Mouse (Mus musculus) embryonic facial prominence, embryonic 14.5 days (tissue): Measurements from ENCODE around the gene Mroh3. TPM values are rescaled to one million over a fixed set of nuclear protein-coding genes. Genes with fewer than 3 reads are reported as not detected.

ENCODE experiments used
- ATAC-seq: fragments of 200-750 bp; cut with Nextera tagmentation; 2 replicates; pipeline ENCODE4 v1.8.0; 2017; ENCODE audit warnings: low read depth, moderate number of reproducible peaks, moderate TSS enrichment
- DNase-seq: peaks from one replicate; pipeline ENCODE4 v3.0.0-alpha.2; 2015; ENCODE audit warnings: low spot score
- H3K27ac ChIP-seq: fragments of 300-500 bp; sonication (generic); replicated peaks from 2 replicates; pipeline ENCODE4 v1.5.1; 2014; ENCODE audit warnings: low read depth, mild to moderate bottlenecking, low read length, moderate library complexity
- H3K27me3 ChIP-seq: fragments of 300-500 bp; sonication (generic); replicated peaks from 2 replicates; pipeline ENCODE4 v1.6.1; 2014; ENCODE audit warnings: low read length; ENCODE audit not compliant: control insufficient read depth, insufficient read depth
- H3K36me3 ChIP-seq: fragments of 300-500 bp; sonication (generic); 2 replicates; pipeline ENCODE4 v1.6.1; 2014; ENCODE audit warnings: low read length, mixed read lengths; ENCODE audit not compliant: control insufficient read depth, insufficient read depth
- H3K4me1 ChIP-seq: fragments of 300-500 bp; sonication (generic); 2 replicates; pipeline ENCODE4 v1.6.1; 2014; ENCODE audit warnings: antibody characterized with exemption, low read length; ENCODE audit not compliant: control insufficient read depth, insufficient read depth
- H3K4me2 ChIP-seq: fragments of 300-500 bp; sonication (generic); 2 replicates; pipeline ENCODE4 v1.6.1; 2014; ENCODE audit warnings: low read depth, mild to moderate bottlenecking, low read length, moderate library complexity, mixed read lengths
- H3K4me3 ChIP-seq: fragments of 300-500 bp; sonication (generic); 2 replicates; pipeline ENCODE4 v1.5.1; 2014; ENCODE audit warnings: low read depth, mild to moderate bottlenecking, low read length
- H3K9ac ChIP-seq: fragments of 300-500 bp; sonication (generic); 2 replicates; pipeline ENCODE4 v1.6.1; 2014; ENCODE audit warnings: low read depth, mild to moderate bottlenecking, low read length, moderate library complexity, mixed read lengths
- H3K9me3 ChIP-seq: fragments of 300-500 bp; sonication (generic); 2 replicates; pipeline ENCODE4 v1.6.1; 2016; ENCODE audit warnings: low read length; ENCODE audit not compliant: control insufficient read depth
- WGBS: fragments of 180-500 bp; shearing (Covaris S2); extraction: QIAGEN DNeasy Blood & Tissue Kit; methylation state at CpG from one replicate; pipeline ENCODE4 v1.1.7; 2014; 5-methylcytosine and 5-hydroxymethylcytosine counted together
- polyA plus RNA-seq: library from polyadenylated mRNA; unstranded; fragments of >200 nt; fragmentation: Nextera tagmentation; extraction: Ambion mirVana; gene quantifications from 2 replicates; pipeline ENCODE4 v1.2.1, GENCODE M21; 2014

The Mroh3 gene
- polyA plus RNA-seq, 1 experiment from 2014 or later = not detected

DNA sequence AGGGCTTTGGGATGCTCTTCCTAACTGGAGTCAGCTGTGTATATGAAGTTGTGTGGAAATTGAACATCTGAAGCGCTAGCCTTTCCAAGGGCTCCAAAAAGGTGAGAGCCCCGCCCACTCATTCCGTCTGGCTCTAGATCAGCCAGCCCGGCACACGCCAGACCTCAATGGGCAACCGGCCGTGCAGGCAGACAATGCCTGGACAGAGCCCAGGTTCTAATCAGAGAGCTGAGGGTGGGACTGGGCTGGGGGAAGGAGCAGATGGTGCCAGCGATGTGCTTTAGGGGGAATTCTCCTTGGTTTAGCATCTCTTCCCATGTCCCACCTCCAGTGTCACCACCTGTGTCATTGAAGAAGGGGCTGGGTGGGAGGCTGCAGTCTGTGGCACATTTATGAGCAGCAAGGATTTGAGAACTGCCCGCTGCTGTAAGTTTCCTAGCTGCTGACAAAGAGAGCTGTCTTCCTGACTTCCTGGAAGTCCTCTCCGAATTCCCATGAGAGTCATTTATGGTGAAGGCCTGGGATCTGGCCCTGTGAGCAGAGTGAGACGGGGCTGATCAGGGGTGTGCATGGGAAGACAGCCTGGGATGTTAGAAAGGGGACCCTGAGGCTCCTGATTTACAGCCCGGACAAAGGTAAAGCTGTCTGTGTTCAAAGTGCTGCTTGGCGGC lies 78.9 kb downstream of the Mroh3 start:
- ATAC-seq (no peak), DNase-seq (no peak)
- Histone ChIP-seq H3K4me3 (peak overlapping the region; percentile 78; the same call in 1 of the 2 replicates), H3K9ac (peak overlapping the region; percentile 36; the same call in 1 of the 2 replicates), H3K27me3 (no peaks in the 10 kb centered on the region), H3K4me2 (peak overlapping the region; percentile 97), H3K9me3 (no peaks in the 10 kb centered on the region), H3K4me1 (peaks cover 72% of the 10 kb centered on the region), H3K27ac (no peak overlapping the region), H3K36me3 (no peaks in the 10 kb centered on the region)
- 49% methylated on average over 13 of the region's 13 CpGs for WGBS

DNA sequence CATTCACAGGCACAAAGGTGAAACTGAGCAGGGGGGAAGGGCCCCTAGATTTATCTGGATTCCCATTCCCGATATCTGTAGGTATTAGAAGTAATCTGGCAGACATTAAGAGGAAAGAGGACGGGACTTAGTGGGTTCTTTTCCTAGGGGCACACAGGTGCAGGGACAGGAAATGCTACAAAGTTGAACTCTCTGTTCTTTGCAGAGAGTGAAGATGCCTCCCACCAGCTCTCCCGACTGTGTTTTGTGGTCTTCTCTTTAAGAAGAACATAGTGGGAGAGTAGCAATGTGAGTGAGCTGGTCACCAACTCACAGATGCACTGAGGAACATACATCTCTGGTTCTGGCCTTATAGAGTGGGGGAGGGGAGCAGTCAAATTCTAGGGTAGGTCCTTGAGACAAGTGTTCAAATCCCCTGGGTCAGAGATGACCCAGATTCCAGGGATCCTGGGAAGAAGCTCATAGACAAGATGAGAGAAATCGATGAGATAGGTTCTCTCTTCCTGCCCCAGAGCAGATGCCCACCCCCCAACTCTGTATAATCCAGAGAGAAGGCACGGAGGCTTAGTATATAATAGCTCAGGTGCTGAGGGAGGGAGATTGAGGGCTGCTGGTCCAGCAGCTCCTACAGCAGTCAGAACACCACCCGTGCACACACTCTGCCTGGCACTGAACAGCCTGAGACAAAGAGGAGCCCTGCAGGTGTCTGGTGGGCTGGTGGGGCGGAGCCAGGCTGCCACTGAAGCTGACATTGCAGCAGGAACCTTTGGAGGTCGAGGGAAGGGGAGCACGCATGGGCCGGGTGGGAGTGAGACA lies 80.0 kb downstream of the Mroh3 start:
- 35% methylated on average over 10 of the region's 10 CpGs for WGBS
- no peak for ATAC-seq
- Histone ChIP-seq H3K4me2 (peak overlapping the region; percentile 97), H3K9ac (peak overlapping the region; percentile 79), H3K36me3 (no peaks in the 10 kb centered on the region), H3K27ac (no peak overlapping the region), H3K4me3 (peak overlapping the region; percentile 78), H3K4me1 (peaks cover 69% of the 10 kb centered on the region), H3K9me3 (no peaks in the 10 kb centered on the region), H3K27me3 (no peaks in the 10 kb centered on the region)
- no peak for DNase-seq

Other genes with a start within 250 kb of the Mroh3 start
- gene Igfn1, start 206.5 kb downstream of the Mroh3 start, polyA plus RNA-seq = 0.09 TPM in 1 of 2 replicates, not detected in the other
- 93.3 and 112 TPM in 2 replicates for gene Tmem9, start 204.7 kb downstream of the Mroh3 start, polyA plus RNA-seq
- 0.67 TPM in 1 of 2 replicates, not detected in the other for gene Ascl5, start 162.0 kb downstream of the Mroh3 start, polyA plus RNA-seq
- gene Cacna1s, start 160.1 kb downstream of the Mroh3 start, polyA plus RNA-seq = 11.2 and 12.1 TPM in 2 replicates
- gene Kif21b, start 81.4 kb downstream of the Mroh3 start, polyA plus RNA-seq = 2.8 and 3.3 TPM in 2 replicates
- gene Inava, start 21.4 kb upstream of the Mroh3 start, polyA plus RNA-seq = 8.0 and 10.8 TPM in 2 replicates
- gene Gpr25, start 48.0 kb upstream of the Mroh3 start, polyA plus RNA-seq = not detected in 2 replicates
- 18.4 and 20.3 TPM in 2 replicates for gene Camsap2, start 133.3 kb upstream of the Mroh3 start, polyA plus RNA-seq
- gene Ddx59, start 202.4 kb upstream of the Mroh3 start, polyA plus RNA-seq = 17.0 and 18.7 TPM in 2 replicates